ENCODE assay signal across 14 mouse cellular contexts in the genomic region with DNA sequence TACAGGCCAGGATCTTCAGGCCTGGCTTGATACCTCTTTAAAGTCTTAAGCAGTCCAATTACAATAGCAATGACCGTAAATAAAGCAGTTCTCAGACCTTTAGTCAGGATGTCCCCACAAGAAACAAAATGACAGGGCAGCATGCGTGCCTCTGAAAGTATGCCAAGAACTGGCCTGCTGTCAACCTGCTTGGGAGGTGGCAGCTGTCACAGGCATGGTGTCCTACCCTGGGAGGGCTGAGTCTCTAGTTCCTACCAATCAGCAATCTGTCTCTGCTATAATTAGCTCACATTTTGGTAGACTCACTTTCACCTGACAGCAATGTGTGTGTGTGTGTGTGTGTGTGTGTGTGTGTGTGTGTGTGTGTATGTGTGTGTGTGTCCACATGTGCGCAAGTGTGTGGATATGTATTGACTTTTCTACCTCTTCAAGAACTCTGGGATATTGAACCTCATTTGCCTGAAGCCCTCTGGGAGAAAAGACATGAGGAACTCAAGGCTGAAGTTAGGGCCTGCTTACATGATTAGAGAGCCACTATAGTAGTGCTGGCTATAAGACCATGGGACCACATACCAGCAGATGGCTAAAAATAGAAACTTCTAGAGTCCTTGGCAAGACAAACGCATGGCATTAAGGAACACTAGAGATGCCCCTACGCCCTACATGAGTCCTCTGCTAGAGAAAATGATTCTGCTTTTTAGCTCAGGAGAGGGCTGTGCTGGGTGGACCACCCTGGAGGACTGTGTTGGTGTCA. TPM values are rescaled to one million over a fixed set of nuclear protein-coding genes. Genes with fewer than 3 reads are reported as not detected.
A peak's percentile ranks its signal among the peaks of the same experiment; 100 is the strongest.
DNase-seq lines count a peak whose midpoint lies in the region; ATAC-seq and TF ChIP-seq lines count a peak whose summit lies in the region.
"Had no signal": no experiment of that assay in that cellular context is flagged by ENCODE, and none has a peak within 500 bp of the region (broad histone marks: within the 10 kb centered on the region; RNA-seq: fewer than 3 reads in every experiment).

No protein-coding gene starts in this region.

- no peak for TF ChIP-seq POLR2A in myocyte (IDR thresholded peaks at IDR 0.05; ENCODE audit: insufficient read length, low read depth)

- H3K79me2 ChIP-seq in myocyte (ENCODE audit: control insufficient read depth, insufficient read depth): no peaks in the 10 kb centered on the region

- H3K4me3 ChIP-seq in heart, embryonic 10.5 days: no peak overlapping the region
- H3K4me3 ChIP-seq in myocyte: no peak overlapping the region
- no peak overlapping the region for H3K4me3 ChIP-seq in forebrain, embryonic 15.5 days
- H3K4me3 ChIP-seq: left cerebral cortex, adult 2 months had no signal

- H3K36me3 ChIP-seq in heart, embryonic 10.5 days: no peaks in the 10 kb centered on the region
- H3K36me3 ChIP-seq in myocyte (ENCODE audit: control insufficient read depth, insufficient read depth): no peaks in the 10 kb centered on the region
- H3K36me3 ChIP-seq in forebrain, embryonic 15.5 days: no peaks in the 10 kb centered on the region

- no peak overlapping the region for H3K4me2 ChIP-seq in myocyte (ENCODE audit: low read depth)
- no peak overlapping the region for H3K4me2 ChIP-seq in forebrain, embryonic 15.5 days (replicated peaks)

- DNase-seq in retina, postnatal 1 day: peak; percentile 50
- DNase-seq in retina, embryonic 14.5 days (ENCODE audit: low spot score): no peak
- DNase-seq in cerebellum, adult 9-11 months: peak; percentile 90
- no peak for DNase-seq in heart, embryonic 10.5 days (ENCODE audit: low spot score)
- DNase-seq in left cerebral cortex, adult 18-20 months (ENCODE audit: low spot score in 2 of 2): no peak
- DNase-seq: adrenal gland, postnatal 25 days; kidney, postnatal 4 days; thymus, adult 18-20 months had no signal

- H3ac ChIP-seq in myocyte (ENCODE audit: control insufficient read depth, insufficient read length): no peak overlapping the region

- 78% methylated on average over 5 of the region's 5 CpGs for WGBS in heart, embryonic 10.5 days
- WGBS in forebrain, embryonic 15.5 days: 75% methylated on average over 5 of the region's 5 CpGs

- H3K9ac ChIP-seq in forebrain, embryonic 15.5 days (replicated peaks): no peak overlapping the region

- H3K27me3 ChIP-seq in heart, embryonic 10.5 days (ENCODE audit: insufficient read depth, poor library complexity, severe bottlenecking): no peaks in the 10 kb centered on the region
- H3K27me3 ChIP-seq in myocyte (ENCODE audit: control insufficient read depth, insufficient read depth, insufficient read length): no peaks in the 10 kb centered on the region
- H3K27me3 ChIP-seq in forebrain, embryonic 15.5 days: no peaks in the 10 kb centered on the region

- peak overlapping the region; percentile 90 for H3K27ac ChIP-seq in heart, embryonic 10.5 days
- no peak overlapping the region for H3K27ac ChIP-seq in forebrain, embryonic 15.5 days (replicated peaks)
- H3K27ac ChIP-seq: left cerebral cortex, adult 2 months had no signal

- peaks cover 68% of the 10 kb centered on the region for H3K4me1 ChIP-seq in heart, embryonic 10.5 days
- peaks cover 12% of the 10 kb centered on the region for H3K4me1 ChIP-seq in forebrain, embryonic 15.5 days

- H3K9me3 ChIP-seq in heart, embryonic 10.5 days: no peaks in the 10 kb centered on the region
- no peaks in the 10 kb centered on the region for H3K9me3 ChIP-seq in forebrain, embryonic 15.5 days

- no peak for ATAC-seq in activated CD4-positive, CD25-positive, alpha-beta regulatory T cell, adult 4 months
- ATAC-seq in forebrain, embryonic 15.5 days (replicated peaks): no peak

TF ChIP-seq in myocyte, 11 proteins besides CTCF, POLR2A, EP300 and RAD21:
- peak; percentile 46 to 93 (median 76) for TF ChIP-seq MYOD1 (IDR thresholded peaks at IDR 0.05; ENCODE audit: control insufficient read depth in 1 of 3, insufficient read length in 2 of 3, low read depth in 2 of 3)
- peak; percentile 77 to 95 (median 85) for TF ChIP-seq MYOG (IDR thresholded peaks at IDR 0.05; ENCODE audit: control insufficient read depth in 1 of 3, insufficient read depth in 1 of 3, insufficient read length in 2 of 3, low read depth in 2 of 3)
- TF ChIP-seq REST (IDR thresholded peaks at IDR 0.05; ENCODE audit: insufficient read depth, insufficient read length): no peak
- no peak for TF ChIP-seq E2F4 (IDR thresholded peaks at IDR 0.05; ENCODE audit: insufficient read depth)
- peak; percentile 36 for TF ChIP-seq TCF3 (IDR thresholded peaks at IDR 0.05; ENCODE audit: insufficient read length, low read depth)
- TF ChIP-seq POLR2AphosphoS2 (IDR thresholded peaks at IDR 0.05; ENCODE audit: insufficient read length, low read depth): no peak
- TF ChIP-seq USF1 (IDR thresholded peaks at IDR 0.05; ENCODE audit: low read depth): no peak
- TF ChIP-seq TCF12 (IDR thresholded peaks at IDR 0.05; ENCODE audit: insufficient read depth, poor library complexity, severe bottlenecking): peak; percentile 11

RNA-seq across cellular contexts. Expression of gene Wfikkn2, which starts 16.4 kb away (rescaled TPM):
- polyA plus RNA-seq in heart, embryonic 10.5 days (2016; fragmentation: Nextera tagmentation; extraction: Ambion mirVana): 0.59 and 1.7 TPM in 2 replicates
- 0.80 TPM for polyA plus RNA-seq in myocyte (2012; fragmentation: generic; extraction: Trizol)
- polyA plus RNA-seq in activated CD4-positive, CD25-positive, alpha-beta regulatory T cell, adult 4 months (2017; shearing (Covaris generic)): 1 to 10 TPM in 1 of 2 experiments, under 1 TPM in 1; 0.65 to 1.0 TPM
- total RNA-seq in left cerebral cortex, adult 18-20 months (2021): 1 to 10 TPM; 1.8 to 2.2 TPM
- 3.7 and 7.9 TPM in 2 replicates for polyA plus RNA-seq in forebrain, embryonic 15.5 days (2015; fragmentation: Nextera tagmentation; extraction: Ambion mirVana)

RNA-seq across cellular contexts. Expression of gene Tob1, which starts 18.1 kb away (rescaled TPM):
- 18.5 and 21.7 TPM in 2 replicates for polyA plus RNA-seq in heart, embryonic 10.5 days (2016; fragmentation: Nextera tagmentation; extraction: Ambion mirVana)
- polyA plus RNA-seq in myocyte (2012; fragmentation: generic; extraction: Trizol): 32.8 TPM
- 1 to 10 TPM; 5.3 to 5.8 TPM for polyA plus RNA-seq in activated CD4-positive, CD25-positive, alpha-beta regulatory T cell, adult 4 months (2017; shearing (Covaris generic))
- total RNA-seq in left cerebral cortex, adult 18-20 months (2021): 10 to 100 TPM; 40.6 to 42.1 TPM
- 45.8 and 46.5 TPM in 2 replicates for polyA plus RNA-seq in forebrain, embryonic 15.5 days (2015; fragmentation: Nextera tagmentation; extraction: Ambion mirVana)

RNA-seq across cellular contexts. Expression of gene Gm21885, which starts 52.3 kb away (rescaled TPM):
- 0.18 TPM in 1 of 2 replicates, not detected in the other for polyA plus RNA-seq in heart, embryonic 10.5 days (2016; fragmentation: Nextera tagmentation; extraction: Ambion mirVana)
- not detected for polyA plus RNA-seq in myocyte (2012; fragmentation: generic; extraction: Trizol)
- polyA plus RNA-seq in activated CD4-positive, CD25-positive, alpha-beta regulatory T cell, adult 4 months (2017; shearing (Covaris generic)): 1 to 10 TPM in 1 of 2 experiments, not detected in 1; 2.6 TPM
- not detected for total RNA-seq in left cerebral cortex, adult 18-20 months (2021)
- polyA plus RNA-seq in forebrain, embryonic 15.5 days (2015; fragmentation: Nextera tagmentation; extraction: Ambion mirVana): 0.45 TPM in 1 of 2 replicates, not detected in the other
- total RNA-seq: adrenal gland, postnatal 25 days; common myeloid progenitor, adult 5-6 weeks; left cerebral cortex, adult 2 months; megakaryocyte progenitor cell, adult 5-6 weeks had no signal

Comparison
In these comparisons a context has a peak if more than half of its experiments do, and no peak if none do; other contexts are left out.
1. DNase-seq: peak in retina, postnatal 1 day (single experiment) and cerebellum, adult 9-11 months (single experiment); none in retina, embryonic 14.5 days (single experiment), heart, embryonic 10.5 days (single experiment) and left cerebral cortex, adult 18-20 months (0 of 2).